Mouse (Mus musculus) kidney, postnatal 0 days (tissue): ENCODE results near the gene Zranb3. TPM values are rescaled to one million over a fixed set of nuclear protein-coding genes. Genes with fewer than 3 reads are reported as not detected.
A peak's percentile ranks its signal among the peaks of the same experiment; 100 is the strongest.

Experiments
- ATAC-seq: fragments of 200-750 bp; cut with Nextera tagmentation; replicated peaks from 2 replicates; pipeline ENCODE4 v1.8.0; 2017; ENCODE audit warnings: low read depth, moderate number of reproducible peaks, moderate TSS enrichment, moderate library complexity; ENCODE audit not compliant: low FRiP score
- DNase-seq: peaks from one replicate; pipeline ENCODE4 v3.0.0-alpha.2; 2016; ENCODE audit warnings: low spot score
- H3K27ac ChIP-seq: fragments of 300-500 bp; sonication (generic); 2 replicates; pipeline ENCODE4 v1.5.1; 2014; ENCODE audit warnings: mild to moderate bottlenecking
- H3K27me3 ChIP-seq: fragments of 300-500 bp; sonication (generic); 2 replicates; pipeline ENCODE4 v1.6.1; 2014; ENCODE audit warnings: low read length, mixed read lengths; ENCODE audit not compliant: insufficient read depth
- H3K36me3 ChIP-seq: fragments of 300-500 bp; sonication (generic); 2 replicates; pipeline ENCODE4 v1.6.1; 2014; ENCODE audit warnings: low read length, mixed read lengths; ENCODE audit not compliant: insufficient read depth
- H3K4me1 ChIP-seq: fragments of 300-500 bp; sonication (generic); replicated peaks from 2 replicates; pipeline ENCODE4 v1.6.1; 2014; ENCODE audit warnings: antibody characterized with exemption, low read length, mixed read lengths; ENCODE audit not compliant: insufficient read depth
- H3K4me2 ChIP-seq: fragments of 300-500 bp; sonication (generic); 2 replicates; pipeline ENCODE4 v1.6.1; 2014; ENCODE audit warnings: mild to moderate bottlenecking, low read length, moderate library complexity, mixed read lengths
- H3K4me3 ChIP-seq: fragments of 300-500 bp; sonication (generic); replicated peaks from 2 replicates; pipeline ENCODE4 v1.5.1; 2014; ENCODE audit warnings: low read depth, low read length
- H3K9ac ChIP-seq: fragments of 300-500 bp; sonication (generic); 2 replicates; pipeline ENCODE4 v1.6.1; 2014; ENCODE audit warnings: low read depth, low read length
- H3K9me3 ChIP-seq: fragments of 300-500 bp; sonication (generic); replicated peaks from 2 replicates; pipeline ENCODE4 v1.6.1; 2016; ENCODE audit warnings: low read length, inconsistent platforms, mixed read lengths
- CTCF ChIP-seq: IDR thresholded peaks from 2 replicates; pipeline ENCODE4 v1.5.1; 2016; ENCODE audit warnings: antibody characterized with exemption, low read depth, mild to moderate bottlenecking, moderate library complexity
- WGBS: fragments of 180-500 bp; shearing (Covaris S2); extraction: QIAGEN DNeasy Blood & Tissue Kit; methylation state at CpG from one replicate; pipeline ENCODE4 v1.1.7; 2014; 5-methylcytosine and 5-hydroxymethylcytosine counted together
- polyA plus RNA-seq: library from polyadenylated mRNA; unstranded; fragments of >200 nt; fragmentation: Nextera tagmentation; extraction: Ambion mirVana; gene quantifications from 2 replicates; pipeline ENCODE4 v1.2.1, GENCODE M21; 2015

Gene Zranb3
- polyA plus RNA-seq, 1 experiment from 2014 or later: 4.1 TPM

DNA sequence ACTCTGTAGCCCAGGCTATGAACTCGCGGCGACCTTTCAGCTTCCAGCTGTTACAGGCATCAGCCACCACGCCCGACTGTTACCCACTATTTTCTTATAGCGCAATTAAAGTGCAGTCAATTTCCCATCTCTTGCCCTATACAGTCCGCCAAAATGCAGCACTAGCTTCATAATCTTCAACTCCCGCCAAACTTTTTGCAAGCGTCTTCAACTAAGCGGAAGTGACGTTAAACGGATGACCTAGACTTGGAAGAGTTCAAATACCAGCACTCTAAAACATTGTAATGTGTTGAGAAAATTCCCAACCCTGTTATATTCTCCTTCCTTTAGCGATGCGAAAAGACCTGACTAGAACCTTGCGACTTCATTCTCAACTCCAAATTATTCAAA, 601 bp downstream of the Zranb3 start:
- under 1% methylated on average over 15 of the region's 15 CpGs for WGBS
- DNase-seq: peak; percentile 95

DNA sequence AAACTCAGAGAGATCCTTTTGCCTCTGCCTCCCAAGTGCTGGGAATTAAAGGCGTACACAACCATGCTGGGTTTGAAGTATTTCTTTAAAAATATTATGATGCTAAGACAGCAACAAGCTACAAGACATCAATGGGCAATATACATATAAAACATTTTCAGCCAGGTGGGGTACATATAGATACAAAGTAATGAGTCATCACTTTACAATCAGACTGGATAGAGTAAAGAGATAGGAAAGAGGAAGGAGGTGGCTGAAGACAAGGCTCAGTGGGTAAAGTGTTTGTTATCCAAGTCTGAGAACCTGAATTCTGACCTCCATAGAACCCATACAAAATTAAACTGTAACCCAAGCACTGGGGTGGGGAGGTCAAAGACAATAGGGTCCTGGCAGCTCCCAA, 4.5 kb downstream of the Zranb3 start:
- no peak for DNase-seq
- Histone ChIP-seq H3K4me3 (no peak overlapping the region), H3K9ac (no peak overlapping the region), H3K9me3 (no peaks in the 10 kb centered on the region), H3K27ac (no peak overlapping the region), H3K36me3 (no peaks in the 10 kb centered on the region), H3K27me3 (no peaks in the 10 kb centered on the region), H3K4me2 (no peak overlapping the region), H3K4me1 (no peaks in the 10 kb centered on the region)
- no peak for TF ChIP-seq CTCF
- no peak for ATAC-seq
- 92% methylated on average over 1 of the region's 1 CpGs for WGBS

More for the DNA sequence above, 601 bp downstream of the Zranb3 start:
- Histone ChIP-seq H3K9me3 (no peaks in the 10 kb centered on the region), H3K4me1 (0 out of 2 replicates have a peak, but pooled peaks cover 7% of the 10 kb centered on the region), H3K9ac (peak overlapping the region; percentile 42; the same call in 1 of the 2 replicates), H3K4me3 (peak overlapping the region; percentile 95), H3K27ac (peak overlapping the region; percentile 89), H3K4me2 (peak overlapping the region; percentile 67), H3K27me3 (no peaks in the 10 kb centered on the region), H3K36me3 (no peaks in the 10 kb centered on the region)
- ATAC-seq: peak; percentile 22
- no peak for TF ChIP-seq CTCF

DNA sequence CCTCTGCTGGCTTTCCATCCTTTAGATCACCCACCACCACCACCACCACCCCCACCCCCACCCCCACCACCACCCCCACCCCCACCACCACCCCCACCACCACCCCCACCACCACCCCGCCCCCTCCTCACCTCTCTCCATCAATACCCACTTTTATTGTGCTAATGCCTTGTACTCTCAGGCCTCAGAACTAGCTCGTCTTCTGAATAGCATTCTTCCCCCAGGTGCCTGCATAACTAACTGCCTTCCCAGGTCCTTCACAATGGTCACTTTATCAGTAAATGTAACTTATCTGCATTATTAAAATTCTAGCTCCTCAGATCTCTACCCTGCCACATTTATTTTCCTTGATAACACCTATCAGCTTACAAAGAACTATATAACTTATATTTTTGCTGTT, 8.2 kb downstream of the Zranb3 start:
- no peak for ATAC-seq
- Histone ChIP-seq H3K4me1 (no peaks in the 10 kb centered on the region), H3K9me3 (no peaks in the 10 kb centered on the region), H3K27me3 (no peaks in the 10 kb centered on the region), H3K9ac (no peak overlapping the region), H3K4me3 (no peak overlapping the region), H3K36me3 (peaks cover 5% of the 10 kb centered on the region; the same call in 1 of the 2 replicates), H3K27ac (no peak overlapping the region), H3K4me2 (no peak overlapping the region)
- no peak for DNase-seq
- 94% methylated on average over 2 of the region's 2 CpGs for WGBS
- no peak for TF ChIP-seq CTCF

DNA sequence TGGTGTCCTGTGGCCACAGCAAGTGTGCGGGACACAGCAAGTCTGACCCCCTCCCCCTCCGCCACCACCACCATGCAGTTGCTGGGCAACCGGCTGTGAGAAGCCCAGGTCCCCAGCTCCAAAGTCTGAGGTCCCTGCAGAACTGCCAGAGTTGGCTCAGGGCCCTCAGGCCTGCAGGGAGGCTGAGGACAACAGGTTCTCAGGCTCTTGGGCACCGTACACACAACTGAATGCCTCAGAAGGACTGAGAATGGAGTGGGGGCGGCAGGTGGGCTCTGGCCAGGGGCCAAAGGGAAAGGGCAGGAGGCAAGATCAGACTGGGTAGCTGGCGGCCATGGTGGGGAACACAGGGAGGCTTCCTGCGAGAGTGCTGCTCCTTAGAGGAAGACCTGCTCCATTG, 20.0 kb downstream of the Zranb3 start:
- no peaks in the 10 kb centered on the region for H3K9me3 ChIP-seq
- no peak for ATAC-seq
- WGBS: 85% methylated on average over 7 of the region's 7 CpGs

DNA sequence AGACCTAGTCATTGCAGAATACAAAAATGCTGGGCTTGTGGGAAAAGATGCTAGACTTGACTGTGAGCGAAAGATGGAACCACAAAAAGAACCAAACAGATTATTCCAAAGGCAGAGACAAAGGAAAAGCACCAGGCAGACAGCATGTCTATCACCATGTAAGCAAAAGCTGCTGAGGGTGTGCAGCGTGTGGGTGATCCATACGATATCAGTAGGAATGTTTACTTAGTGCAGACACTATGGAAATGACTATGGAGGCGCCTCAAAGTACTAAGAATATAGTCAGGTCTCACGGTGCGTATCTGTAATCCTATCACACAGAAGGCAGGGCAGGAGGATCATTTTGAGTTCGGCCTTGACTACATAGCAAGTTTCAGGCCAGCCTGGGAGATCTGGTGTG, 21.0 kb downstream of the Zranb3 start:
- Histone ChIP-seq H3K36me3 (no peaks in the 10 kb centered on the region), H3K4me2 (no peak overlapping the region), H3K4me3 (no peak overlapping the region), H3K9me3 (no peaks in the 10 kb centered on the region), H3K27ac (no peak overlapping the region), H3K4me1 (no peaks in the 10 kb centered on the region), H3K9ac (no peak overlapping the region), H3K27me3 (no peaks in the 10 kb centered on the region)
- TF ChIP-seq CTCF: no peak
- 81% methylated on average over 7 of the region's 7 CpGs for WGBS
- no peak for ATAC-seq
- DNase-seq: no peak

More for the DNA sequence above, 20.0 kb downstream of the Zranb3 start:
- DNase-seq: no peak
- H3K27ac ChIP-seq: no peak overlapping the region
- no peak overlapping the region for H3K4me2 ChIP-seq
- no peak overlapping the region for H3K9ac ChIP-seq
- H3K4me3 ChIP-seq: no peak overlapping the region
- no peaks in the 10 kb centered on the region for H3K27me3 ChIP-seq
- TF ChIP-seq CTCF: no peak
- H3K36me3 ChIP-seq: no peaks in the 10 kb centered on the region
- no peaks in the 10 kb centered on the region for H3K4me1 ChIP-seq

DNA sequence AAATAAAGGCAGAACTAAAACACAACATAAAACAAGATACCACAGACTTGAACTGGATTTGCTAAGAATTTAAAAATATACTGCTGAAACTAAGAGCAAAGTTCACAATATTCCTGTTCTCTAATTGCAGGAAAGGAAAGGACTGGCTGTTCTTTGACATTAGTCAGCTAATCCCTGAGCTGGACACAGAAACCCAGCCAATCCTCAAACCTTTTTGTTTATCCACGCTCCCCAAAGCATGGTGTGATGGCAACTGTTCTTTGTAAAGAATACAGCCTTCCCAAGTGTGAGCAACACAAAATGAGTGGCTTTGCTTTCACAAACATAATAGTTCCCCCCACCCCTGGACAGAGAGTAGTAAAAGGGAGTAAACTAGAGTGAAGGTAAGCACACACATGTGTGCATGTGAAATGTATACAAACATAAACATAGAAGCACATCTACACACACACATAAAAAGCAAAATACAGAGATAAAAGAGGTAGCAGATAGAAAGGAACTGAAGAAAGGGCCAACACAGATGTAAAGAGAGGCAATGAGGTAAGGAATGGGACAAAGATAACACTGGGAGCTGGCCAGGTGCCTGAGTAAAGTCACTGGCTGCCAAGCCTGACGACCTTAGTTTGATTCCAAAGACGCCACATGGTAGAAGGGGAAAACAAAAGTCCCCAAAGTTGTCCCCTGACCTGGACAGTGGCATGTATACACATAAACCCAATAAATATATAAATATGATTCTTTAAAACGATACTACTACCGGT, 21.7 kb downstream of the Zranb3 start:
- ATAC-seq (no peak), DNase-seq (no peak)
- Histone ChIP-seq H3K9ac (no peak overlapping the region), H3K4me1 (no peaks in the 10 kb centered on the region), H3K27me3 (no peaks in the 10 kb centered on the region), H3K4me2 (no peak overlapping the region), H3K36me3 (no peaks in the 10 kb centered on the region), H3K9me3 (no peaks in the 10 kb centered on the region), H3K27ac (no peak overlapping the region), H3K4me3 (no peak overlapping the region)
- TF ChIP-seq CTCF: no peak
- 75% methylated on average over 5 of the region's 5 CpGs for WGBS
